Mouse (Mus musculus) limb, embryonic 12.5 days (tissue): Measurements from ENCODE around the gene Cfap300. TPM values are rescaled to one million over a fixed set of nuclear protein-coding genes. Genes with fewer than 3 reads are reported as not detected.

Experiments used
- ATAC-seq: fragments of 200-750 bp; cut with Nextera tagmentation; 2 replicates; pipeline ENCODE4 v1.8.0; 2017; ENCODE audit warnings: low read depth, moderate TSS enrichment; ENCODE audit not compliant: insufficient number of reproducible peaks, insufficient read depth, low FRiP score, low TSS enrichment
- H3K27ac ChIP-seq: fragments of 300-500 bp; sonication (generic); 2 replicates; pipeline ENCODE4 v1.5.1; 2016; ENCODE audit warnings: mild to moderate bottlenecking, moderate library complexity
- H3K27me3 ChIP-seq: fragments of 300-500 bp; sonication (generic); 2 replicates; pipeline ENCODE4 v1.6.1; 2016; ENCODE audit warnings: mild to moderate bottlenecking, moderate library complexity
- H3K36me3 ChIP-seq: fragments of 300-500 bp; sonication (generic); 2 replicates; pipeline ENCODE4 v1.6.1; 2016; ENCODE audit warnings: mild to moderate bottlenecking, moderate library complexity
- H3K4me1 ChIP-seq: fragments of 300-500 bp; sonication (generic); replicated peaks from 2 replicates; pipeline ENCODE4 v1.6.1; 2016
- H3K4me2 ChIP-seq: fragments of 300-500 bp; sonication (generic); 2 replicates; pipeline ENCODE4 v1.6.1; 2016; ENCODE audit warnings: mild to moderate bottlenecking, moderate library complexity
- H3K4me3 ChIP-seq: fragments of 300-500 bp; sonication (generic); replicated peaks from 2 replicates; pipeline ENCODE4 v1.5.1; 2016; ENCODE audit warnings: mild to moderate bottlenecking
- H3K9ac ChIP-seq: fragments of 300-500 bp; sonication (generic); replicated peaks from 2 replicates; pipeline ENCODE4 v1.6.1; 2016; ENCODE audit warnings: mild to moderate bottlenecking, moderate library complexity
- H3K9me3 ChIP-seq: fragments of 300-500 bp; sonication (generic); 2 replicates; pipeline ENCODE4 v1.6.1; 2016; ENCODE audit warnings: mild to moderate bottlenecking, moderate library complexity
- WGBS: fragments of 180-500 bp; shearing (Covaris S2); methylation state at CpG from one replicate; pipeline ENCODE4 v1.1.7; 2016; 5-methylcytosine and 5-hydroxymethylcytosine counted together
- polyA plus RNA-seq: library from polyadenylated mRNA; unstranded; fragments of >200 nt; fragmentation: Nextera tagmentation; extraction: Ambion mirVana; gene quantifications from 2 replicates; pipeline ENCODE4 v1.2.1, GENCODE M21; 2016

Cfap300 gene
- polyA plus RNA-seq, 1 experiment from 2014 or later = 15.3 TPM

- Histone ChIP-seq H3K27ac (no peak overlapping the region), H3K9me3 (no peaks in the 10 kb centered on the region), H3K4me3 (no peak overlapping the region), H3K36me3 (no peaks in the 10 kb centered on the region), H3K9ac (no peak overlapping the region), H3K4me1 (no peaks in the 10 kb centered on the region), H3K27me3 (no peaks in the 10 kb centered on the region), H3K4me2 (no peak overlapping the region)
- 62% methylated on average over 13 of the region's 20 CpGs for WGBS
- no peak for ATAC-seq
These were observed 25.2 kb downstream of the Cfap300 start for GRCm38 (mm10) chr9:8017253-8017913.

GRCm38 (mm10) chr9:8004370-8004991 is 38.1 kb downstream of the Cfap300 start, which contains the start of gene Yap1:
Gene Yap1, minus strand, starts transcription at chr9:8004596.
- peak; percentile 78 for ATAC-seq
- H3K9ac ChIP-seq = peak within 1 kb of the TSS; percentile 99
- H3K4me2 ChIP-seq = peak within 1 kb of the TSS; percentile 65
- H3K36me3 ChIP-seq = peaks cover 21% of the 10 kb centered on the region
- H3K4me1 ChIP-seq = peaks cover 28% of the 10 kb centered on the region
- peak within 1 kb of the TSS; percentile 88 for H3K4me3 ChIP-seq
- H3K27ac ChIP-seq = peak within 1 kb of the TSS; percentile 100
- under 1% methylated on average over 68 of the region's 79 CpGs for WGBS
- H3K27me3 ChIP-seq = no peaks in the 10 kb centered on the region
- no peaks in the 10 kb centered on the region for H3K9me3 ChIP-seq

- H3K36me3 ChIP-seq = peaks cover 29% of the 10 kb centered on the region
- peak overlapping the region; percentile 88 for H3K4me3 ChIP-seq
- H3K4me2 ChIP-seq = peak overlapping the region; percentile 65
- H3K4me1 ChIP-seq = peaks cover 37% of the 10 kb centered on the region
- H3K27me3 ChIP-seq = no peaks in the 10 kb centered on the region
- peak overlapping the region; percentile 99 for H3K9ac ChIP-seq
- ATAC-seq = peak; percentile 63
- no peaks in the 10 kb centered on the region for H3K9me3 ChIP-seq
- H3K27ac ChIP-seq = peak overlapping the region; percentile 100
- under 1% methylated on average over 82 of the region's 82 CpGs for WGBS
These were observed 39.0 kb downstream of the Cfap300 start for GRCm38 (mm10) chr9:8003301-8004271.

GRCm38 (mm10) chr9:8002806-8003205 is 39.8 kb downstream of the Cfap300 start:
- Histone ChIP-seq H3K36me3 (peaks cover 36% of the 10 kb centered on the region), H3K9ac (peak overlapping the region; percentile 99), H3K4me3 (peak overlapping the region; percentile 88), H3K4me1 (peaks cover 44% of the 10 kb centered on the region), H3K27ac (peak overlapping the region; percentile 100), H3K9me3 (no peaks in the 10 kb centered on the region), H3K27me3 (no peaks in the 10 kb centered on the region), H3K4me2 (peak overlapping the region; percentile 65)
- ATAC-seq = no peak
- WGBS = 2% methylated on average over 12 of the region's 12 CpGs

- H3K9ac ChIP-seq = no peak overlapping the region; the same call in 1 of the 2 replicates
- 62% methylated on average over 7 of the region's 7 CpGs for WGBS
- peak overlapping the region; percentile 65 for H3K4me2 ChIP-seq
- peaks cover 44% of the 10 kb centered on the region for H3K36me3 ChIP-seq
- no peaks in the 10 kb centered on the region for H3K9me3 ChIP-seq
- no peak for ATAC-seq
- no peak overlapping the region for H3K27ac ChIP-seq
- peaks cover 44% of the 10 kb centered on the region for H3K4me1 ChIP-seq
- no peaks in the 10 kb centered on the region for H3K27me3 ChIP-seq
- H3K4me3 ChIP-seq = no peak overlapping the region
These were observed 41.3 kb downstream of the Cfap300 start for GRCm38 (mm10) chr9:8001352-8001751.

GRCm38 (mm10) chr9:7994275-7994674 is 48.3 kb downstream of the Cfap300 start:
- Histone ChIP-seq H3K27ac (no peak overlapping the region), H3K4me1 (peaks cover 14% of the 10 kb centered on the region), H3K9ac (no peak overlapping the region), H3K4me3 (no peak overlapping the region), H3K4me2 (no peak overlapping the region), H3K27me3 (no peaks in the 10 kb centered on the region), H3K9me3 (no peaks in the 10 kb centered on the region), H3K36me3 (peaks cover 82% of the 10 kb centered on the region)
- ATAC-seq = no peak
- 79% methylated on average over 5 of the region's 5 CpGs for WGBS

- no peaks in the 10 kb centered on the region for H3K4me1 ChIP-seq
- peaks cover 82% of the 10 kb centered on the region for H3K36me3 ChIP-seq
- H3K27me3 ChIP-seq = no peaks in the 10 kb centered on the region
- H3K27ac ChIP-seq = no peak overlapping the region
- ATAC-seq = no peak
- no peak overlapping the region for H3K4me3 ChIP-seq
- 73% methylated on average over 3 of the region's 3 CpGs for WGBS
- no peak overlapping the region for H3K9ac ChIP-seq
- no peak overlapping the region for H3K4me2 ChIP-seq
- H3K9me3 ChIP-seq = no peaks in the 10 kb centered on the region
These were observed 50.0 kb downstream of the Cfap300 start for GRCm38 (mm10) chr9:7992651-7993050.

- Histone ChIP-seq H3K4me1 (no peaks in the 10 kb centered on the region), H3K9me3 (no peaks in the 10 kb centered on the region), H3K4me2 (no peak overlapping the region), H3K9ac (no peak overlapping the region), H3K27me3 (no peaks in the 10 kb centered on the region), H3K36me3 (peaks cover 82% of the 10 kb centered on the region), H3K4me3 (no peak overlapping the region), H3K27ac (no peak overlapping the region)
- no peak for ATAC-seq
- WGBS = 80% methylated on average over 4 of the region's 4 CpGs
These were observed 51.7 kb downstream of the Cfap300 start for GRCm38 (mm10) chr9:7990897-7991296.

GRCm38 (mm10) chr9:7987119-7987518 is 55.5 kb downstream of the Cfap300 start:
- H3K27ac ChIP-seq = no peak overlapping the region
- ATAC-seq = no peak
- H3K36me3 ChIP-seq = peaks cover 65% of the 10 kb centered on the region
- no peak overlapping the region for H3K4me3 ChIP-seq
- no peaks in the 10 kb centered on the region for H3K27me3 ChIP-seq
- WGBS = 89% methylated on average over 5 of the region's 5 CpGs
- H3K4me2 ChIP-seq = no peak overlapping the region
- H3K9ac ChIP-seq = no peak overlapping the region
- H3K9me3 ChIP-seq = no peaks in the 10 kb centered on the region
- H3K4me1 ChIP-seq = peaks cover 10% of the 10 kb centered on the region

GRCm38 (mm10) chr9:7984287-7984686 is 58.3 kb downstream of the Cfap300 start:
- Histone ChIP-seq H3K27ac (no peak overlapping the region), H3K27me3 (no peaks in the 10 kb centered on the region), H3K4me3 (no peak overlapping the region), H3K4me2 (no peak overlapping the region), H3K36me3 (peaks cover 68% of the 10 kb centered on the region), H3K9me3 (no peaks in the 10 kb centered on the region), H3K4me1 (peaks cover 10% of the 10 kb centered on the region), H3K9ac (no peak overlapping the region)
- WGBS = 80% methylated on average over 4 of the region's 4 CpGs
- ATAC-seq = no peak

GRCm38 (mm10) chr9:7983665-7984064 is 59.0 kb downstream of the Cfap300 start:
- Histone ChIP-seq H3K4me2 (no peak overlapping the region), H3K27me3 (no peaks in the 10 kb centered on the region), H3K9me3 (no peaks in the 10 kb centered on the region), H3K4me1 (peaks cover 10% of the 10 kb centered on the region), H3K9ac (no peak overlapping the region), H3K36me3 (peaks cover 67% of the 10 kb centered on the region), H3K27ac (peak overlapping the region; percentile 31; the same call in 1 of the 2 replicates), H3K4me3 (no peak overlapping the region)
- WGBS = 30% methylated on average over 2 of the region's 2 CpGs
- no peak; the same call in 1 of the 2 replicates for ATAC-seq
